Mouse (Mus musculus) embryonic fibroblast, embryonic 13.5 days (primary cell): Measurements from ENCODE around the gene Aph1a.

Experiments used
- CTCF ChIP-seq: IDR thresholded peaks from 2 replicates; pipeline ENCODE4 v1.5.1; 2011; ENCODE audit warnings: mild to moderate bottlenecking, control low read depth, low read length, moderate library complexity, borderline replicate concordance; ENCODE audit not compliant: insufficient read depth
- POLR2A ChIP-seq: IDR thresholded peaks from 2 replicates; pipeline ENCODE4 v1.6.1; 2011; ENCODE audit warnings: low read depth, mild to moderate bottlenecking, control low read depth, low read length, moderate library complexity

- no peak for TF ChIP-seq CTCF
- TF ChIP-seq POLR2A, result no peak
Observed at GRCm38 (mm10) chr3:95938835-95939234, 45.1 kb downstream of the Aph1a start.
